Mouse (Mus musculus) limb, embryonic 15.5 days (tissue): ENCODE data around the gene Cpsf7. TPM values are rescaled to one million over a fixed set of nuclear protein-coding genes. Genes with fewer than 3 reads are reported as not detected.
A peak's percentile ranks its signal among the peaks of the same experiment; 100 is the strongest.
"Not testable (repeated sequence)": the region's sequence is repeated elsewhere in the genome, so short reads cannot be mapped to it uniquely, and the experiment has no call there.

Source experiments
- ATAC-seq: fragments of 200-750 bp; cut with Nextera tagmentation; 2 replicates; pipeline ENCODE4 v1.8.0; 2017; ENCODE audit warnings: low read depth, moderate TSS enrichment; ENCODE audit not compliant: insufficient number of reproducible peaks, low FRiP score, low TSS enrichment
- H3K27ac ChIP-seq: fragments of 300-500 bp; sonication (generic); 2 replicates; pipeline ENCODE4 v1.5.1; 2015; ENCODE audit warnings: moderate library complexity, mild to moderate bottlenecking, inconsistent platforms
- H3K27me3 ChIP-seq: fragments of 300-500 bp; sonication (generic); 2 replicates; pipeline ENCODE4 v1.6.1; 2015; ENCODE audit warnings: inconsistent platforms
- H3K36me3 ChIP-seq: fragments of 300-500 bp; sonication (generic); 2 replicates; pipeline ENCODE4 v1.6.1; 2015; ENCODE audit warnings: inconsistent platforms
- H3K4me1 ChIP-seq: fragments of 300-500 bp; sonication (generic); 2 replicates; pipeline ENCODE4 v1.6.1; 2015; ENCODE audit warnings: inconsistent platforms
- H3K4me2 ChIP-seq: fragments of 300-500 bp; sonication (generic); 2 replicates; pipeline ENCODE4 v1.6.1; 2015; ENCODE audit warnings: mild to moderate bottlenecking, inconsistent platforms
- H3K4me3 ChIP-seq: fragments of 300-500 bp; sonication (generic); 2 replicates; pipeline ENCODE4 v1.5.1; 2015; ENCODE audit warnings: mild to moderate bottlenecking, inconsistent platforms
- H3K9ac ChIP-seq: fragments of 300-500 bp; sonication (generic); 2 replicates; pipeline ENCODE4 v1.6.1; 2015; ENCODE audit warnings: inconsistent platforms
- H3K9me3 ChIP-seq: fragments of 300-500 bp; sonication (generic); 2 replicates; pipeline ENCODE4 v1.6.1; 2016; ENCODE audit warnings: inconsistent platforms
- WGBS: fragments of 180-500 bp; shearing (Covaris S2); methylation state at CpG from one replicate; pipeline ENCODE4 v1.1.7; 2015; 5-methylcytosine and 5-hydroxymethylcytosine counted together
- polyA plus RNA-seq: library from polyadenylated mRNA; unstranded; fragments of >200 nt; fragmentation: Nextera tagmentation; extraction: Ambion mirVana; gene quantifications from 2 replicates; pipeline ENCODE4 v1.2.1, GENCODE M21; 2015

The Cpsf7 gene
- polyA plus RNA-seq, 1 experiment from 2014 or later = 38.2 TPM

DNA sequence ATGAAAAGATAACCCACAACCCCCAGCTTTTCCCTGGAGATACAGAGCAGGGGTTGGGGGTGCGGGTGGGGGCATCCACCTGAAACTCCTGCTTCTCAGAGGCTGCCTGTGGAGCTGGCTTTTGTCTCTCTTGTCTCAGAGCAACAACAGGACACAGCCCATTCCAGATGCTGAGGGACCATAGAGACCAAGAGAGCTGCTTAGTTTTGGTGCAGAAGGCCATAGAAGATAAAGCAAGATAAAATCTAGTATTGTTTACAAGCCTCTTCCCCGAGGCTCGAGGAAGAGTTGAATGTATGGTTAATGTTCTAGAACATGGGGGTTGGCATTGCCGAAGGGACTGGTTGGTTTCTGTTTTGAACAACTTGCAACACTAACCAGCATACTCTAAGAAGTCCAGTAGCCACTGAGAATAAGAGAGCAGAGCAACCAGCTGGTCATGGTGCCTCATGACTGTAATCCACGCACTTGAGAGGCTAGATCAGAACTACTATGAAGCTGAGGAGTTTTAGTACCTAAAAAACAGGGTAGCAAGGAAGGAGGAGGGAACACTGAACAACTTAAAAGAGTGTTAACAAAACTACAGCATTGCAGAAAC lies 1.5 kb upstream of the Cpsf7 start:
- Histone ChIP-seq H3K27me3 (no peaks in the 10 kb centered on the region), H3K27ac (no peak overlapping the region), H3K9me3 (no peaks in the 10 kb centered on the region), H3K36me3 (no peaks in the 10 kb centered on the region; the same call in 1 of the 2 replicates), H3K4me2 (no peak overlapping the region), H3K4me1 (peaks cover 18% of the 10 kb centered on the region), H3K9ac (no peak overlapping the region), H3K4me3 (peak overlapping the region; percentile 98; the same call in 1 of the 2 replicates)
- WGBS = 75% methylated on average over 5 of the region's 5 CpGs
- no peak for ATAC-seq

- WGBS = under 1% methylated on average over 19 of the region's 19 CpGs
- peak overlapping the region; percentile 53 for H3K4me2 ChIP-seq
- H3K27me3 ChIP-seq = no peaks in the 10 kb centered on the region
- ATAC-seq = no peak
- peak overlapping the region; percentile 99 for H3K27ac ChIP-seq
- H3K9ac ChIP-seq = peak overlapping the region; percentile 99
- H3K9me3 ChIP-seq = no peaks in the 10 kb centered on the region
- H3K36me3 ChIP-seq = no peaks in the 10 kb centered on the region; the same call in 1 of the 2 replicates
- H3K4me3 ChIP-seq = peak overlapping the region; percentile 98
- peaks cover 18% of the 10 kb centered on the region for H3K4me1 ChIP-seq
These were observed 321 bp upstream of the Cpsf7 start for GRCm38 (mm10) chr19:10524784-10525105.

DNA sequence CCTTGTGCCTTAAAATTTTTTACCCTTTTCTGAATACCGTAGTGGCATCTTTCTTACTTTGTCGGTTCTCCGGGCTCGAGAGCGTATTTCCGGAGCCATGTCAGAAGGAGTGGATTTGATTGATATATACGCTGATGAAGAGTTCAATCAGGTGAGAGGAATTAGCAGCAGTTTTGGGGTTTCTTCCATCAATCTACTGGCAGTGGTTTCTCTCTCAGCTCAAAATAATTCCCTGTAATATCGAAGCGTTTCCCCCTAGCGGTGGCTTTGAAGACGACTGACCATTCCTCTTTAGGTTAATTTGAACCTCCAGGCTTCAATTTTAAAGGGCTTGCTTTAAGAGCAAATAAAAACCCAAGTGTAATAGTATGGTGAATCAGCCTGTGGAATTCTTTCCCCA lies 844 bp downstream of the Cpsf7 start, which contains the start of gene Sdhaf2:
Gene Sdhaf2, minus strand, starts transcription at position 233 of the 400 bp plus-strand sequence.
- Histone ChIP-seq H3K36me3 (peaks cover 9% of the 10 kb centered on the region), H3K27ac (peak within 1 kb of the TSS; percentile 99), H3K9me3 (no peaks in the 10 kb centered on the region), H3K4me1 (peaks cover 18% of the 10 kb centered on the region), H3K27me3 (no peaks in the 10 kb centered on the region), H3K4me2 (peak within 1 kb of the TSS; percentile 53), H3K4me3 (peak within 1 kb of the TSS; percentile 98), H3K9ac (peak within 1 kb of the TSS; percentile 99)
- ATAC-seq = no peak
- WGBS = under 1% methylated on average over 11 of the region's 11 CpGs

DNA sequence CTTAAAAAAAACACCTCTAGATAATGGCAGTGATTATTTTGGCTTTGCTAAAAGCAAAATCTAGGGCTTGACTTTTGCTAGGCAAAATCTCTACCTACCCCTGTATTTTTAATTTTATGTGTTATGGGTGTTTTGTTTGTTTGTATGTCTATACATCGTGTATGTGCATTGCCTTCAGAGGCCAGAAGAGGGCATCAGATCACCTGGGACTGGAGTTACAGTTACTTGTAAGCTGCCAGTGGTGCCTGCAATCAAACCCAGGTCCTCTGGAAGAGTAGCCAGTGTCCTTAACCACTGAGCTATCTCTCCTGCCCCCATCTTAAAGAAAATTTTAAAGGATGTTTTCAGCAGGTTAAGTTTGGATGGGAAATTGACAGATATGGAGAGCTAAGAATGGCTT lies 5.0 kb downstream of the Cpsf7 start:
- Histone ChIP-seq H3K4me3 (no peak overlapping the region), H3K27me3 (no peaks in the 10 kb centered on the region), H3K4me1 (peaks cover 14% of the 10 kb centered on the region), H3K9ac (no peak overlapping the region), H3K27ac (no peak overlapping the region), H3K36me3 (peaks cover 42% of the 10 kb centered on the region), H3K4me2 (no peak overlapping the region), H3K9me3 (no peaks in the 10 kb centered on the region)
- WGBS = 94% methylated on average over 1 of the region's 1 CpGs
- ATAC-seq = no peak

GRCm38 (mm10) chr19:10539454-10539853 lies 14.4 kb downstream of the Cpsf7 start:
- WGBS = 97% methylated on average over 5 of the region's 5 CpGs
- Histone ChIP-seq H3K4me3 (no peak overlapping the region), H3K4me2 (no peak overlapping the region), H3K9me3 (no peaks in the 10 kb centered on the region), H3K27ac (no peak overlapping the region), H3K36me3 (peaks cover 82% of the 10 kb centered on the region), H3K9ac (no peak overlapping the region), H3K4me1 (no peaks in the 10 kb centered on the region), H3K27me3 (no peaks in the 10 kb centered on the region)
- no peak for ATAC-seq

DNA sequence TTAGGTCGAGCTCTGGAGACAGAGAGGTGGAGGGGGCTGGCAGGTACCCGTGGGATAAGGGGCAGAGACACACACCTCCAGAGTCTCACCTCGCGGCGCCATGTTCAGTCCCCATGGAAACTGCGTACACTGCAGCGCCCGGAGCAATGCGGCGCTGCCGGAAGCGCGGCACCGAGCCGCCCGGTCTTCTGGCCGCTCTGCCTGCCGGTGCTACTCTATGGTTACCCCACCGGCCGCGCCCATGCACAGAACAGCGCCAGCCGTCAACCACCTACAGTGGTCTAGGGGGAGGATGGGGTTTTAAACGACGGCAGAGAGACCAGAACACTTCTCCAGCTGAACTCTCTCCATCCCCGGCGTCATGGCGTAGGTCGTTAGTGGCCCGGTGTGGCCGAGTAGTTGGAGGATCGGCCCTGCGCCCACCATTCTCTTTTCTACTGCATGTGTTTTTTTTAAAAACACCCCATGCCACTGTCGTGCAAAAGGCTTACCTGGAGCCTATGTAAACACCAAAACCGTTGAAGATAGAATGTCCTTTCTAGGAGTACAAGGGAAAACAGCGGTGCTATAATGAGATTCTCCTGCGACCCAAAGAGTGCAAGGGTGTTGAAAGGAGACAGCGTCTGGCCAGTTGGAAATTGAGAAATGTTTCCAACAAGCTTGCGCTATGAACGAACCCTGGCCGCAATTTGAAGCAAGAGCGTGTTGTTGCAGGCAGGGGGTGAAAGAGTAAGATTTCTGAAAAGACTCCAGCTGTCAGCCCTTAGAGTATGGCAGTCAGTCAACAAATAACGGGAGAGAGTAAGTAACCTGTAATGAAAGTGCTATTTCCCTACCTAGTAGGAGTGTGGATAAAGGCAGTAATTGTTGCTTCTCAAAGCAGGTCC lies 30.8 kb downstream of the Cpsf7 start, which contains the start of gene Tmem216:
Gene Tmem216, minus strand, starts transcription at position 615 of the 887 bp plus-strand sequence.
- Histone ChIP-seq H3K4me3 (peak within 1 kb of the TSS; percentile 66), H3K27ac (peak within 1 kb of the TSS; percentile 83), H3K36me3 (peaks cover 19% of the 10 kb centered on the region), H3K9me3 (no peaks in the 10 kb centered on the region), H3K27me3 (no peaks in the 10 kb centered on the region), H3K4me1 (peaks cover 14% of the 10 kb centered on the region), H3K9ac (peak within 1 kb of the TSS; percentile 50), H3K4me2 (peak within 1 kb of the TSS; percentile 75)
- ATAC-seq = peak; percentile 95
- under 1% methylated on average over 43 of the region's 43 CpGs for WGBS

- H3K9me3 ChIP-seq = no peaks in the 10 kb centered on the region
- H3K9ac ChIP-seq = no peak overlapping the region
- no peak overlapping the region for H3K4me3 ChIP-seq
- no peak for ATAC-seq
- 84% methylated on average over 2 of the region's 2 CpGs for WGBS
- H3K36me3 ChIP-seq = peaks cover 8% of the 10 kb centered on the region; the same call in 1 of the 2 replicates
- no peaks in the 10 kb centered on the region for H3K27me3 ChIP-seq
- no peak overlapping the region for H3K4me2 ChIP-seq
- peaks cover 14% of the 10 kb centered on the region for H3K4me1 ChIP-seq
- H3K27ac ChIP-seq = no peak overlapping the region
These were observed 31.9 kb downstream of the Cpsf7 start for GRCm38 (mm10) chr19:10557001-10557400.

GRCm38 (mm10) chr19:10557430-10557829 lies 32.4 kb downstream of the Cpsf7 start:
- Histone ChIP-seq H3K27me3 (no peaks in the 10 kb centered on the region), H3K27ac (no peak overlapping the region), H3K9ac (no peak overlapping the region), H3K4me1 (peaks cover 14% of the 10 kb centered on the region), H3K36me3 (peaks cover 5% of the 10 kb centered on the region; the same call in 1 of the 2 replicates), H3K9me3 (no peaks in the 10 kb centered on the region), H3K4me2 (no peak overlapping the region), H3K4me3 (no peak overlapping the region)
- ATAC-seq = no peak
- 82% methylated on average over 2 of the region's 2 CpGs for WGBS

- not testable (repeated sequence) for H3K9me3 ChIP-seq, H3K36me3 ChIP-seq, H3K4me2 ChIP-seq, H3K27ac ChIP-seq, H3K27me3 ChIP-seq, ATAC-seq, H3K4me3 ChIP-seq, H3K9ac ChIP-seq
- H3K4me1 ChIP-seq = peaks cover 14% of the 10 kb centered on the region
- WGBS = 68% methylated on average over 4 of the region's 4 CpGs
These were observed 32.8 kb downstream of the Cpsf7 start for GRCm38 (mm10) chr19:10557837-10558375.

DNA sequence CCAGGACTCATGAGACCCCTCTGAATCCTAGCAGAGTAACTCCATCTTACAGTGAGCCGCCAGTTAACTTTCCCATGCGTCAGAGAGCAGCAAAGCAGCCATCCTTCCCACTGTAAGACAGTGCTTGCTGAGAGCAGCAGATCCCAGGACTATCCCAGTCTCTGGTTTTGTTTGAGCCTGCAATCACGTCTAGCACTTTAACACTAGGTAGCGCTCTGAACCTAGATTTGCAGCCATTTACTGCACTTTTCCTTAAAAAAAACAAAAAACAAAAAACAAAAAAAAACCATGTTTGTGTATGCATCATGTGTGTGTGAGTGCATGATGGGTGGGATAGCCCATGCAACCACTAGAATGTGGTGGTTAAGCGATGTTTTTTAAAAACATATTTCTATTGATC lies 35.0 kb downstream of the Cpsf7 start:
- Histone ChIP-seq H3K27ac (no peak overlapping the region), H3K4me1 (peaks cover 9% of the 10 kb centered on the region), H3K4me3 (no peak overlapping the region), H3K9ac (no peak overlapping the region), H3K27me3 (no peaks in the 10 kb centered on the region), H3K4me2 (no peak overlapping the region), H3K9me3 (no peaks in the 10 kb centered on the region), H3K36me3 (no peaks in the 10 kb centered on the region)
- 43% methylated on average over 5 of the region's 5 CpGs for WGBS
- ATAC-seq = no peak

GRCm38 (mm10) chr19:10561558-10562314 lies 36.7 kb downstream of the Cpsf7 start:
- H3K9ac ChIP-seq = no peak overlapping the region
- H3K27ac ChIP-seq = 0 out of 2 replicates have a peak overlapping the region, but pooled peaks have one; percentile 23

More at GRCm38 (mm10) chr19:10561558-10562314, 36.7 kb downstream of the Cpsf7 start:
- no peak overlapping the region for H3K4me3 ChIP-seq
- H3K4me1 ChIP-seq = no peaks in the 10 kb centered on the region
- no peak overlapping the region for H3K4me2 ChIP-seq
- H3K27me3 ChIP-seq = no peaks in the 10 kb centered on the region
- ATAC-seq = no peak
- 46% methylated on average over 6 of the region's 6 CpGs for WGBS
- H3K36me3 ChIP-seq = no peaks in the 10 kb centered on the region
- no peaks in the 10 kb centered on the region for H3K9me3 ChIP-seq
